Mouse (Mus musculus): ENCODE data around the gene Lrrc46. TPM values are rescaled to one million over a fixed set of nuclear protein-coding genes. Genes with fewer than 3 reads are reported as not detected.

Gene Lrrc46
- polyA plus RNA-seq, 1 experiment: not detected

GRCm38 (mm10) chr11:96997380-96997956 is 43.7 kb downstream of the Lrrc46 start:
- no peaks in the 10 kb centered on the region for H3K36me3 ChIP-seq (ENCODE audit: control insufficient read depth)
- no peak for TF ChIP-seq GATA1 (IDR thresholded peaks at IDR 0.05; ENCODE audit: low read length)
- TF ChIP-seq TAL1 (IDR thresholded peaks at IDR 0.05; ENCODE audit: low read length): no peak
- no peak overlapping the region for H3K4me3 ChIP-seq (replicated peaks)
- H3K4me1 ChIP-seq (ENCODE audit: control insufficient read depth): no peaks in the 10 kb centered on the region
- peaks cover 74% of the 10 kb centered on the region for H3K27me3 ChIP-seq (ENCODE audit: control insufficient read depth)
- H3K9me3 ChIP-seq (ENCODE audit: control insufficient read depth, low read length): no peaks in the 10 kb centered on the region

DNA sequence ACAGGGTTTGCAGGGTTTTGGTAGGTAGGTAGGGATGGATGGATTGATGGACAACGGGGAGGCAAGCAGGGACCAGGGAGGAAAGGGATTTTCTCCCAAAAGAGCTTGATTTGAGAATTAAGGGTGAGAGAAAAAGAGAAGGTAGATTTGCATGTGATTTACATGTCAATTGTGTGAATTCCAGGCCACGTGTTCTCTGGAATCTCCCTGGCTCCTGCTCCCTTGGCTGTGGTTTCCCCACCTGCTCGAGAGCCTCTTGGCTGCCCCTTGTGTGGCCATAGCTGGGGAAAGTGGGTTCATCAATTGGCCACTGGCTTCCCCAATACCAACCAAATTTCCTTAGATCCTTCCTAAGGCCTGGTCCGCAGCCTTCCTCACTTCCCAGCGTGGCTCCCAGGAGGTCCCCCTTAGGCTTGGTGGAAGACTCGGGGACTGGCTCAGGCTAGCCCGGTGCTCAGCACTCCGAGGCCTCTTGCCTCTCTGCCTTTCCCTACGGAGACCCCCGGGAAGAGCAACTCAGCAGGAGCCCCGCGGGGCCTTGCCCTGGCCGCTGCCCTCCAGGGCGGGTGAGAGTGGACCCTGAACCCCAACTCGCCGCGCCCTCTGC is 44.3 kb downstream of the Lrrc46 start:
- TF ChIP-seq GATA1 (IDR thresholded peaks at IDR 0.05; ENCODE audit: low read length) (no peak), TAL1 (IDR thresholded peaks at IDR 0.05; ENCODE audit: low read length) (no peak)
- H3K4me1 ChIP-seq (ENCODE audit: control insufficient read depth): no peaks in the 10 kb centered on the region
- peaks cover 76% of the 10 kb centered on the region for H3K27me3 ChIP-seq (ENCODE audit: control insufficient read depth)
- H3K4me3 ChIP-seq (replicated peaks): no peak overlapping the region
- H3K36me3 ChIP-seq (ENCODE audit: control insufficient read depth): no peaks in the 10 kb centered on the region
- H3K9me3 ChIP-seq (ENCODE audit: control insufficient read depth, low read length): no peaks in the 10 kb centered on the region

- H3K27me3 ChIP-seq (ENCODE audit: control insufficient read depth): peaks cover 81% of the 10 kb centered on the region
- H3K4me1 ChIP-seq (ENCODE audit: control insufficient read depth): no peaks in the 10 kb centered on the region
- no peak overlapping the region for H3K4me3 ChIP-seq (replicated peaks)
- no peaks in the 10 kb centered on the region for H3K36me3 ChIP-seq (ENCODE audit: control insufficient read depth)
- TF ChIP-seq TAL1 (IDR thresholded peaks at IDR 0.05; ENCODE audit: low read length): no peak
- TF ChIP-seq GATA1 (IDR thresholded peaks at IDR 0.05; ENCODE audit: low read length): no peak
- no peaks in the 10 kb centered on the region for H3K9me3 ChIP-seq (ENCODE audit: control insufficient read depth, low read length)
Observed at GRCm38 (mm10) chr11:96995836-96996772, 45.1 kb downstream of the Lrrc46 start.

DNA sequence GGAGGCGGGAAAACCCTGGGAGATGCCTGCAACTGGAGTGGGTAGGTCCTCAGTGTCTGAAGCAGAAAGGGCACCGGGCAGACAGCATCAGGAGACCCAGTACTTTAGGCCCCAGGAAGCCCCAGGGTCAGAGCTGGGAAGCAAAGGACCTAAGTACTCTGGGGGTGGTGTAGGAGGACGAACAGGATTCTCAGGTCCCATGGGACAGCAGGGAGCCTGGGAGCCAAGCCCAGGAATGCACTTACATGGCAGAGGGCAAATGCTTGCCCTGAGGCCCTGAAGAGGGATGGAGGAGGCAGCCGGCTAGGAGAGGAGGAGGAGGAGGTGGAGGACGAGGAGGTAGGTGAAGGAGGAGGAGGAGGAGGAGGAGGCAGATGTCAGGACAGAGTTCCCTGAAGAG is 46.2 kb downstream of the Lrrc46 start:
- Histone ChIP-seq H3K27me3 (ENCODE audit: control insufficient read depth) (peaks cover 81% of the 10 kb centered on the region), H3K36me3 (ENCODE audit: control insufficient read depth) (no peaks in the 10 kb centered on the region), H3K9me3 (ENCODE audit: control insufficient read depth, low read length) (no peaks in the 10 kb centered on the region), H3K4me1 (ENCODE audit: control insufficient read depth) (no peaks in the 10 kb centered on the region), H3K4me3 (replicated peaks) (no peak overlapping the region)
- TF ChIP-seq GATA1 (IDR thresholded peaks at IDR 0.05; ENCODE audit: low read length): no peak
- TF ChIP-seq TAL1 (IDR thresholded peaks at IDR 0.05; ENCODE audit: low read length): no peak

- Histone ChIP-seq H3K27me3 (ENCODE audit: control insufficient read depth) (peaks cover 79% of the 10 kb centered on the region), H3K4me1 (ENCODE audit: control insufficient read depth) (peaks cover 7% of the 10 kb centered on the region), H3K9me3 (ENCODE audit: control insufficient read depth, low read length) (no peaks in the 10 kb centered on the region; the same call in 1 of the 2 replicates), H3K36me3 (ENCODE audit: control insufficient read depth) (no peaks in the 10 kb centered on the region), H3K4me3 (replicated peaks) (no peak overlapping the region)
- TF ChIP-seq TAL1 (IDR thresholded peaks at IDR 0.05; ENCODE audit: low read length): no peak
- no peak for TF ChIP-seq GATA1 (IDR thresholded peaks at IDR 0.05; ENCODE audit: low read length)
Observed at GRCm38 (mm10) chr11:96992722-96993311, 48.4 kb downstream of the Lrrc46 start.

- Histone ChIP-seq H3K4me1 (ENCODE audit: control insufficient read depth) (peaks cover 10% of the 10 kb centered on the region), H3K4me3 (replicated peaks) (no peak overlapping the region), H3K36me3 (ENCODE audit: control insufficient read depth) (no peaks in the 10 kb centered on the region), H3K9me3 (ENCODE audit: control insufficient read depth, low read length) (no peaks in the 10 kb centered on the region; the same call in 1 of the 2 replicates), H3K27me3 (ENCODE audit: control insufficient read depth) (peaks cover 79% of the 10 kb centered on the region)
- TF ChIP-seq TAL1 (IDR thresholded peaks at IDR 0.05; ENCODE audit: low read length) (no peak), GATA1 (IDR thresholded peaks at IDR 0.05; ENCODE audit: low read length) (no peak)
Observed at GRCm38 (mm10) chr11:96991501-96991900, 49.7 kb downstream of the Lrrc46 start.

DNA sequence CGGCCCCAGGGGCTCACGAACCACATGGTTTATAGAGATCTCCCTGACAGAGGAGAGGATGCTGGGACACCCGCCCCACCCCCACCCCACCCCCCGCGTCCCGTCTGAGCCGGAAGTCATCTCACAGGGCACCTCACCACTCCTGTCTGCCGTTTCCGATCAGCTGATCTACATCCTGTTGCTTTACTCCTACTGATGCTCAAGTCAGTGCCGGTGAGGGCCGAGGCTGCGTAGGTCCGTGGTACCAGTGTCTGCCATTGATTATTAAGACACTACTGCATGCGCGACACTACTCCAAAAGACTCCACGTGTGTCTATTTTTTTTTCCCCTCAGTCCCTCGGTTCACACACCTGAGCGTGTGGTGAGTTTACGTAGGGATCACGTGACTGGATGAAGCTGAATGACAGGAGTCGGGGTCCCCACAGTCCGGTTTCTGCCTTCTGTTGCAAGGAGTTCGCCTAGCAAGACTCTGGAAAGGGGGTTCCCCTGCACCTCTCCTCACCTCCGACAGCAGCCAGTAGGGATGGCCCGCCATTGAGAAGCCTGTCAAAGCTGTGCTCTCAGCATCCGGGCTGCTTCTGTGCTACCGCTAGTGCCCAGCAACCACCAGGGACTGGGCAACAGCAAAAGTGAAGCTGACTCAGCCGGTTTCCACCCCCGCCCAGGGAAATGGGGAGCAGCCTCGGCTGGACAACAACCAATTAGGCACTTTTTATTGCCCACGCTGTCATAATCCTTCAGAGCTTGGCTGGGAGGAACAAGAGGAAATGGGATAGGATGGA is 53.1 kb downstream of the Lrrc46 start:
- peaks cover 79% of the 10 kb centered on the region for H3K27me3 ChIP-seq (ENCODE audit: control insufficient read depth)
- peaks cover 10% of the 10 kb centered on the region for H3K4me1 ChIP-seq (ENCODE audit: control insufficient read depth)
- H3K36me3 ChIP-seq (ENCODE audit: control insufficient read depth): no peaks in the 10 kb centered on the region
- H3K9me3 ChIP-seq (ENCODE audit: control insufficient read depth, low read length): no peaks in the 10 kb centered on the region; the same call in 1 of the 2 replicates
- H3K4me3 ChIP-seq (replicated peaks): no peak overlapping the region
- no peak for TF ChIP-seq GATA1 (IDR thresholded peaks at IDR 0.05; ENCODE audit: low read length)
- no peak for TF ChIP-seq TAL1 (IDR thresholded peaks at IDR 0.05; ENCODE audit: low read length)

DNA sequence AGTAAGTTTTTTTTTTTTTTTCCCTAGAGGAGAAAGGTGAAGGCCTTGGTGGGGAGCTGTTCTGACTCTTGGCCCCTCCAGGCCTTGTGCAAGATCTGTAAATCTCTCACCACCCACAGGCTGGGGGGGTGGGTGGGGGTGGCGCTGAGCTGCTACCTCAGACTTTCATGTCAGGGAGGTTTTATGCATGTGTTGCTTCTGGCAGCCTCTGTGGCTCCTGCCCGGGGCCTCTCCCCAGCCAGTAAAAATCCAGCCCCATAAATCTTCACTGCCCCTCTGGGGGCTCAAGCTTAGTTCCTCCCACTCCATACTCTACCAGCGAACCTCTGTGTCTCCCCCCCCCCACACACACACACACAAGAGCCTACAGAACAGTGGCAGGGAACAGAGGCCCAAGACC is 54.7 kb downstream of the Lrrc46 start:
- H3K4me1 ChIP-seq (ENCODE audit: control insufficient read depth): peaks cover 17% of the 10 kb centered on the region
- H3K9me3 ChIP-seq (ENCODE audit: control insufficient read depth, low read length): no peaks in the 10 kb centered on the region; the same call in 1 of the 2 replicates
- peaks cover 65% of the 10 kb centered on the region for H3K27me3 ChIP-seq (ENCODE audit: control insufficient read depth)
- TF ChIP-seq TAL1 (IDR thresholded peaks at IDR 0.05; ENCODE audit: low read length) (no peak), GATA1 (IDR thresholded peaks at IDR 0.05; ENCODE audit: low read length) (no peak)
- H3K36me3 ChIP-seq (ENCODE audit: control insufficient read depth): no peaks in the 10 kb centered on the region
- H3K4me3 ChIP-seq (replicated peaks): no peak overlapping the region

Measured in erythroblast, embryonic 14.5 days (primary cell).